Mouse (Mus musculus): ENCODE data around the gene Pth.

DNA sequence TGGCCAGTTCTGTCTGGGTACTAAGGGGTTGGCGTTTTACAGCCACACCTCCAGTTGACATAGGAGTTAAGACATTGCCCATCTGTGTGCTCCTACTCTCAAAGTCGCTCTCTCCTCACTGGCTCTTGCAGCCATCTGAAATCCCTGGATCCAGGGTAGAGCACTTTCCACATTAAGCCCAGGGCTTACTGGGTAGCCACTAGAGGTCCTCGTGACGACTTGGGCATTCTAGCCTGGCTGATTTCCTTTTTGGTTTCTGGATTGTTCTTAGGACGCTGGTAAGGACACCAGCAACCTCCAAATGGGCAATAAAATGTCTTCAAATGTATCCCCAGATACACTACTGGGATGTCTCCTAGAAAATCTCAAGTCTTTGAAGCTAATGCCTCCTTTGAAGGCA, 20.3 kb upstream of the Pth start:
- TF ChIP-seq CTCF (conservative IDR thresholded peaks at IDR 0.05; ENCODE audit: insufficient read depth, insufficient read length, low read depth, low read length) (no peak; the same call in 1 of the 2 replicates), POLR2A (IDR thresholded peaks at IDR 0.05; ENCODE audit: low read depth, low read length) (no peak)

Data from kidney, adult 2 months (tissue).